Mouse (Mus musculus): ENCODE measurements around the gene Hdac2. TPM values are rescaled to one million over a fixed set of nuclear protein-coding genes. Genes with fewer than 3 reads are reported as not detected.

Gene Hdac2
- total RNA-seq, 2 experiments from 2014 or later: 86.9 to 96.2 TPM

Other genes with a start within 250 kb of the Hdac2 start
- gene Marcks, start 164.4 kb downstream of the Hdac2 start, total RNA-seq (2021): 100 to 1,000 TPM; 107 to 149 TPM

Data from adrenal gland, postnatal 10 days (tissue).